Mouse (Mus musculus): ENCODE data around the gene Rab3b. TPM values are rescaled to one million over a fixed set of nuclear protein-coding genes. Genes with fewer than 3 reads are reported as not detected.
A peak's percentile ranks its signal among the peaks of the same experiment; 100 is the strongest.

Rab3b gene
- total and polyA plus RNA-seq, 2 experiments from 2014 or later: 99.1 to 314 TPM

GRCm38 (mm10) chr4:108940681-108941473 is 62.0 kb downstream of the Rab3b start:
- peak; percentile 62 for ATAC-seq

GRCm38 (mm10) chr4:108942171-108942570 is 63.3 kb downstream of the Rab3b start:
- Histone ChIP-seq H3K9ac (replicated peaks; ENCODE audit: low read length) (no peak overlapping the region), H3K9me3 (ENCODE audit: low read length) (no peaks in the 10 kb centered on the region), H3K4me2 (ENCODE audit: low read depth, low read length) (no peak overlapping the region), H3K4me1 (ENCODE audit: insufficient read depth, low read length) (peaks cover 17% of the 10 kb centered on the region), H3K27ac (no peak overlapping the region), H3K36me3 (ENCODE audit: insufficient read depth, low read length) (no peaks in the 10 kb centered on the region), H3K27me3 (ENCODE audit: insufficient read depth, low read length) (no peaks in the 10 kb centered on the region), H3K4me3 (ENCODE audit: low read length) (no peak overlapping the region)
- DNase-seq (ENCODE audit: low spot score) (no peak), ATAC-seq (no peak)
- 85% methylated on average over 4 of the region's 4 CpGs for WGBS
- TF ChIP-seq CTCF (IDR thresholded peaks at IDR 0.05; ENCODE audit: low read depth): no peak

More at GRCm38 (mm10) chr4:108940681-108941473, 62.0 kb downstream of the Rab3b start:
- H3K36me3 ChIP-seq (ENCODE audit: insufficient read depth, low read length): no peaks in the 10 kb centered on the region
- DNase-seq (ENCODE audit: low spot score): peak; percentile 66
- no peak overlapping the region for H3K27ac ChIP-seq
- H3K27me3 ChIP-seq (ENCODE audit: insufficient read depth, low read length): no peaks in the 10 kb centered on the region
- no peak overlapping the region for H3K4me2 ChIP-seq (ENCODE audit: low read depth, low read length)
- H3K9me3 ChIP-seq (ENCODE audit: low read length): no peaks in the 10 kb centered on the region
- no peak overlapping the region for H3K9ac ChIP-seq (replicated peaks; ENCODE audit: low read length)
- no peak for TF ChIP-seq CTCF (IDR thresholded peaks at IDR 0.05; ENCODE audit: low read depth)
- 55% methylated on average over 17 of the region's 17 CpGs for WGBS
- no peak overlapping the region for H3K4me3 ChIP-seq (ENCODE audit: low read length)
- H3K4me1 ChIP-seq (ENCODE audit: insufficient read depth, low read length): peaks cover 17% of the 10 kb centered on the region

- Histone ChIP-seq H3K27ac (no peak overlapping the region), H3K4me1 (ENCODE audit: insufficient read depth, low read length) (peaks cover 17% of the 10 kb centered on the region), H3K4me2 (ENCODE audit: low read depth, low read length) (no peak overlapping the region), H3K36me3 (ENCODE audit: insufficient read depth, low read length) (no peaks in the 10 kb centered on the region), H3K27me3 (ENCODE audit: insufficient read depth, low read length) (no peaks in the 10 kb centered on the region), H3K9ac (replicated peaks; ENCODE audit: low read length) (no peak overlapping the region), H3K9me3 (ENCODE audit: low read length) (no peaks in the 10 kb centered on the region), H3K4me3 (ENCODE audit: low read length) (no peak overlapping the region)
- WGBS: 53% methylated on average over 11 of the region's 11 CpGs
- peak; percentile 58 for DNase-seq (ENCODE audit: low spot score)
- no peak for TF ChIP-seq CTCF (IDR thresholded peaks at IDR 0.05; ENCODE audit: low read depth)
- ATAC-seq: no peak
These were observed 64.3 kb downstream of the Rab3b start for GRCm38 (mm10) chr4:108942986-108943720.

- no peak for ATAC-seq
These were observed 70.3 kb downstream of the Rab3b start for GRCm38 (mm10) chr4:108949168-108949567.

GRCm38 (mm10) chr4:108950201-108950600 is 71.3 kb downstream of the Rab3b start:
- no peaks in the 10 kb centered on the region for H3K9me3 ChIP-seq (ENCODE audit: low read length)
- no peaks in the 10 kb centered on the region for H3K27me3 ChIP-seq (ENCODE audit: insufficient read depth, low read length)
- DNase-seq (ENCODE audit: low spot score) (no peak), ATAC-seq (no peak)
- H3K4me1 ChIP-seq (ENCODE audit: insufficient read depth, low read length): no peaks in the 10 kb centered on the region
- TF ChIP-seq CTCF (IDR thresholded peaks at IDR 0.05; ENCODE audit: low read depth): no peak
- H3K4me2 ChIP-seq (ENCODE audit: low read depth, low read length): no peak overlapping the region
- no peak overlapping the region for H3K4me3 ChIP-seq (ENCODE audit: low read length)
- no peak overlapping the region for H3K9ac ChIP-seq (replicated peaks; ENCODE audit: low read length)
- H3K36me3 ChIP-seq (ENCODE audit: insufficient read depth, low read length): no peaks in the 10 kb centered on the region
- WGBS: 100% methylated on average over 1 of the region's 1 CpGs
- no peak overlapping the region for H3K27ac ChIP-seq

More at GRCm38 (mm10) chr4:108949168-108949567, 70.3 kb downstream of the Rab3b start:
- Histone ChIP-seq H3K36me3 (ENCODE audit: insufficient read depth, low read length) (no peaks in the 10 kb centered on the region), H3K4me2 (ENCODE audit: low read depth, low read length) (no peak overlapping the region), H3K9ac (replicated peaks; ENCODE audit: low read length) (no peak overlapping the region), H3K4me1 (ENCODE audit: insufficient read depth, low read length) (no peaks in the 10 kb centered on the region), H3K27me3 (ENCODE audit: insufficient read depth, low read length) (no peaks in the 10 kb centered on the region), H3K27ac (no peak overlapping the region), H3K9me3 (ENCODE audit: low read length) (no peaks in the 10 kb centered on the region), H3K4me3 (ENCODE audit: low read length) (no peak overlapping the region)
- WGBS: 62% methylated on average over 7 of the region's 7 CpGs
- no peak for TF ChIP-seq CTCF (IDR thresholded peaks at IDR 0.05; ENCODE audit: low read depth)
- no peak for DNase-seq (ENCODE audit: low spot score)

- DNase-seq (ENCODE audit: low spot score): no peak
- no peaks in the 10 kb centered on the region for H3K9me3 ChIP-seq (ENCODE audit: low read length)
- ATAC-seq: no peak
- no peak overlapping the region for H3K4me3 ChIP-seq (ENCODE audit: low read length)
- no peak overlapping the region for H3K27ac ChIP-seq
- no peaks in the 10 kb centered on the region for H3K4me1 ChIP-seq (ENCODE audit: insufficient read depth, low read length)
- H3K9ac ChIP-seq (replicated peaks; ENCODE audit: low read length): no peak overlapping the region
- no peak for TF ChIP-seq CTCF (IDR thresholded peaks at IDR 0.05; ENCODE audit: low read depth)
- no peaks in the 10 kb centered on the region for H3K27me3 ChIP-seq (ENCODE audit: insufficient read depth, low read length)
- H3K4me2 ChIP-seq (ENCODE audit: low read depth, low read length): no peak overlapping the region
- 79% methylated on average over 4 of the region's 4 CpGs for WGBS
- H3K36me3 ChIP-seq (ENCODE audit: insufficient read depth, low read length): no peaks in the 10 kb centered on the region
These were observed 72.8 kb downstream of the Rab3b start for GRCm38 (mm10) chr4:108951663-108952062.

All from hindbrain, postnatal 0 days (tissue).